Mouse (Mus musculus) intestine, postnatal 0 days (tissue): Measurements from ENCODE around the gene Cdt1. TPM values are rescaled to one million over a fixed set of nuclear protein-coding genes. Genes with fewer than 3 reads are reported as not detected.

Experiments
- ATAC-seq: fragments of 200-750 bp; cut with Nextera tagmentation; 2 replicates; pipeline ENCODE4 v1.8.0; 2017; ENCODE audit warnings: mild to moderate bottlenecking, moderate TSS enrichment, moderate library complexity
- H3K27ac ChIP-seq: fragments of 300-500 bp; sonication (generic); 2 replicates; pipeline ENCODE4 v1.5.1; 2014; ENCODE audit warnings: mild to moderate bottlenecking, low read depth, low read length, moderate library complexity
- H3K27me3 ChIP-seq: fragments of 300-500 bp; sonication (generic); replicated peaks from 2 replicates; pipeline ENCODE4 v1.6.1; 2014; ENCODE audit warnings: low read length, mixed read lengths; ENCODE audit not compliant: control insufficient read depth, insufficient read depth
- H3K36me3 ChIP-seq: fragments of 300-500 bp; sonication (generic); 2 replicates; pipeline ENCODE4 v1.6.1; 2014; ENCODE audit warnings: mild to moderate bottlenecking, moderate library complexity; ENCODE audit not compliant: control insufficient read depth, insufficient read depth
- H3K4me1 ChIP-seq: fragments of 300-500 bp; sonication (generic); replicated peaks from 2 replicates; pipeline ENCODE4 v1.6.1; 2014; ENCODE audit warnings: antibody characterized with exemption, low read length, mixed read lengths; ENCODE audit not compliant: control insufficient read depth, insufficient read depth
- H3K4me2 ChIP-seq: fragments of 300-500 bp; sonication (generic); replicated peaks from 2 replicates; pipeline ENCODE4 v1.6.1; 2014; ENCODE audit warnings: low read depth, mild to moderate bottlenecking, moderate library complexity
- H3K4me3 ChIP-seq: fragments of 300-500 bp; sonication (generic); 2 replicates; pipeline ENCODE4 v1.5.1; 2014; ENCODE audit warnings: low read depth, low read length
- H3K9ac ChIP-seq: fragments of 300-500 bp; sonication (generic); 2 replicates; pipeline ENCODE4 v1.6.1; 2014; ENCODE audit warnings: mild to moderate bottlenecking, low read depth, low read length
- H3K9me3 ChIP-seq: fragments of 300-500 bp; sonication (generic); 2 replicates; pipeline ENCODE4 v1.6.1; 2016; ENCODE audit warnings: mixed run types; ENCODE audit not compliant: control insufficient read depth
- CTCF ChIP-seq: sonication (generic); IDR thresholded peaks from 2 replicates; pipeline ENCODE4 v1.5.1; 2016; ENCODE audit warnings: low read depth, mild to moderate bottlenecking, control low read depth, antibody characterized with exemption, moderate library complexity
- WGBS: fragments of 180-500 bp; shearing (Covaris S2); extraction: QIAGEN DNeasy Blood & Tissue Kit; methylation state at CpG from one replicate; pipeline ENCODE4 v1.1.7; 2014; 5-methylcytosine and 5-hydroxymethylcytosine counted together
- polyA plus RNA-seq: library from polyadenylated mRNA; unstranded; fragments of >200 nt; fragmentation: Nextera tagmentation; extraction: Ambion mirVana; gene quantifications from 2 replicates; pipeline ENCODE4 v1.2.1, GENCODE M21; 2015

Cdt1 gene
- polyA plus RNA-seq, 1 experiment from 2014 or later = 13.3 TPM

DNA sequence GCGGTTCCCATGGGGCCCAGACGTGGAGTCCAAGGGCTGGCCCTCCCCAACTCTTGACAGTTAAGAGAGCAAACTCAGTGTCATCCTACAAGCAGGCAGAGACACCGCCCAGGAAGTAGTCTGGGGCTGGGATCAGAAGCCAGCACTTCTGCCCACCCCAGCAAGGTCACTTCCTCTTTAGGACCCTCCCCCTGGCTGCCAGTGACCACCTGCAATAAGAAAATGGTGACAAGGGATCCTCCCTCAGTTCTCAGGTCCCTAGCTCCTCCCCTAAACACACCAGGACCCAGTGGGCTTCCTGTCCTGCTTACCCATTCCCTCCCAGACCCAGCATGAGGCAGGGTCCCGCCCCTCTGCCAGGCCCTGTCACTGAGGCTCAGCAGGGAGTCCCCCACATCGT, 20.0 kb upstream of the Cdt1 start:
- no peaks in the 10 kb centered on the region for H3K27me3 ChIP-seq
- H3K4me2 ChIP-seq = peak overlapping the region; percentile 33; the same call in 1 of the 2 replicates
- H3K4me1 ChIP-seq = peaks cover 7% of the 10 kb centered on the region; the same call in 1 of the 2 replicates
- ATAC-seq = no peak
- H3K9me3 ChIP-seq = no peaks in the 10 kb centered on the region
- no peak for TF ChIP-seq CTCF
- no peaks in the 10 kb centered on the region for H3K36me3 ChIP-seq
- no peak overlapping the region for H3K9ac ChIP-seq
- 0 out of 2 replicates have a peak overlapping the region, but pooled peaks have one; percentile 41 for H3K27ac ChIP-seq
- WGBS = 24% methylated on average over 5 of the region's 5 CpGs
- H3K4me3 ChIP-seq = no peak overlapping the region

GRCm38 (mm10) chr8:122548331-122548730, 19.5 kb upstream of the Cdt1 start:
- no peak for TF ChIP-seq CTCF
- Histone ChIP-seq H3K4me2 (no peak overlapping the region), H3K4me1 (peaks cover 7% of the 10 kb centered on the region; the same call in 1 of the 2 replicates), H3K4me3 (no peak overlapping the region), H3K9ac (no peak overlapping the region), H3K27me3 (no peaks in the 10 kb centered on the region), H3K36me3 (no peaks in the 10 kb centered on the region), H3K27ac (no peak overlapping the region), H3K9me3 (no peaks in the 10 kb centered on the region)
- 65% methylated on average over 13 of the region's 13 CpGs for WGBS
- no peak for ATAC-seq

GRCm38 (mm10) chr8:122548891-122549439, 18.9 kb upstream of the Cdt1 start:
- no peaks in the 10 kb centered on the region for H3K9me3 ChIP-seq
- peak overlapping the region; percentile 99; the same call in 1 of the 2 replicates for H3K4me2 ChIP-seq
- H3K4me1 ChIP-seq = peaks cover 7% of the 10 kb centered on the region; the same call in 1 of the 2 replicates
- TF ChIP-seq CTCF = no peak
- no peak overlapping the region for H3K9ac ChIP-seq
- no peak overlapping the region for H3K4me3 ChIP-seq
- WGBS = 86% methylated on average over 3 of the region's 3 CpGs
- no peak for ATAC-seq
- no peaks in the 10 kb centered on the region for H3K27me3 ChIP-seq
- no peaks in the 10 kb centered on the region for H3K36me3 ChIP-seq
- no peak overlapping the region for H3K27ac ChIP-seq

DNA sequence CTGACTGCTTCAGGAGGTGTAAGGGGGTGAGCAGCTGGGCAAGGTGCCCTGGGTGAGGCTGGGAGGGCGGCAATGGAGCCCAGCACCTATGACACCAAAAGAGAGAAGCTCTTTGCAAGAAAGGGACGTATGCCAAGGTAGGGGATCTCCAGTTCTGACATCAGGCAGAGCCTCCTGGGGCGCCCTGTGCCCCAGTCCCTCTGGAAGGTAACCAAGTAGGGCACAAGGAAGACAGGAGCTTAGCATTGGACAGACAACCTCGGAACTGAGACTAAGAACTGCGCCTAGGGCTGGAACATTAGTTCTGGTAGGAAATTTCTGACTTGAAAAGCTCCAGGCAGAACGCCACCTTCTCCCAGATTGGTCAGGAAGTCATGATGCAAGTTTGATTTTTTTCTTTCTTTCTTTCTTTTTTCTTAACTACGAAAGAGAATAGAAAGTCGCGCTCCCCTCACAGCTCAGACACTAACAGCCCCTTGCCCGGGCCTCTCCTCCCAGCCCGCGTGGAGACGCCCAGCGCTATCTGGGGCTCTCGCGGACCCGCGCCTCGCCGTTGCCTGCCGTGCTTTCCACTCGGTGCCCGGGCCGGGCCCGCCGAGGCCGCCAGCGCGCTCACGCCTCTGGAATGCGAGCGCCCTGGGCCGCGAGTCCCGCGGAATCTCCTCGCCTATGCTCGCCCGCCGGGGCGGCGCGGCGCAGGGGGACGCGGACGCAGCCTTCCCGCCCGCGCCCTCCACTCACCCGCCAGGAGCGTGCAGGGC, 17.4 kb upstream of the Cdt1 start:
- ATAC-seq = peak; percentile 43
- H3K9me3 ChIP-seq = no peaks in the 10 kb centered on the region
- peak overlapping the region; percentile 82 for H3K9ac ChIP-seq
- H3K36me3 ChIP-seq = no peaks in the 10 kb centered on the region
- H3K27ac ChIP-seq = peak overlapping the region; percentile 83
- no peak for TF ChIP-seq CTCF
- no peaks in the 10 kb centered on the region for H3K27me3 ChIP-seq
- H3K4me1 ChIP-seq = peaks cover 7% of the 10 kb centered on the region; the same call in 1 of the 2 replicates
- 5% methylated on average over 52 of the region's 52 CpGs for WGBS
- peak overlapping the region; percentile 99 for H3K4me2 ChIP-seq
- peak overlapping the region; percentile 73 for H3K4me3 ChIP-seq

GRCm38 (mm10) chr8:122550995-122551264, 16.9 kb upstream of the Cdt1 start:
- no peaks in the 10 kb centered on the region for H3K9me3 ChIP-seq
- peak overlapping the region; percentile 82 for H3K9ac ChIP-seq
- no peak for TF ChIP-seq CTCF
- under 1% methylated on average over 39 of the region's 43 CpGs for WGBS
- no peaks in the 10 kb centered on the region for H3K27me3 ChIP-seq
- H3K4me1 ChIP-seq = peaks cover 7% of the 10 kb centered on the region; the same call in 1 of the 2 replicates
- peak overlapping the region; percentile 83 for H3K27ac ChIP-seq
- ATAC-seq = no peak
- no peaks in the 10 kb centered on the region for H3K36me3 ChIP-seq
- H3K4me3 ChIP-seq = peak overlapping the region; percentile 73
- H3K4me2 ChIP-seq = peak overlapping the region; percentile 99

DNA sequence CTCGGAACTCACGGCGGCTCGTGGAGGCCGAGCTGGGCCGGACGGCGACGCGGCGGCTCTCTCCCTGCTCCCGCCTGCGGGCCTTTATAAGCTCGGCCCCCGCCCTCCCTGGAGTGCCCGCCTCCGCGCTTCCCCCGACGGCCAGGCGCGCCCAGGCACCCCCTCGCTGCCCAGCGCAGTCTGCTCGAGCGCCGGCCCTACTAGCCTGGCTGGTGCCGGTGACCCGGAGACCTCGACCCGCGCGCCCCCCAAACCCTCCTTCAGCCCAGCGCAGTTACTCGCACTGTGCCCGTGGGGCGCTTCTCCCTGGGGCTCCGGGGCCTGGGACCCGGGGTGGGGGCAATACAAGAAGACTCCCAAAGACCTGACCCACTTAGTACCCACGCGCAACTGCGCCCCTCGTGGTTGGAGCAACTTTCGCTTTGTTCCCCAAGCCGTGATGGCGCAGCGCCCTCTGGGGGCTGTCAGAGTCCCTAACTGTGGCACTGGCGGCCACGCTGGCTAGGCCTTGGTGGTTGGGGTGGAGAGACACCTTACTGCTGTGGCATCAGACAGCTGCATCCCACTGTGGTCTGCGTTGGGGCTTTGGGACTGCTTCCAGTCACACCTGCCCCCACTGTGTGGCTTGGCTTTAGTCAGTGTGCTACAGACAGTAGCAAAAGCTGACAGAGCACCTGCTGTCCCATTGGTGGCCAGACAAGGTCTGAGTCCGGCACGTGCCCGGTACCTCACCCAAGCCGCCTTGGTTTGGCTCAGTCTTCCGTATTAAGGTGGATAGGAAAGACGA, 16.4 kb upstream of the Cdt1 start, which contains the start of gene Piezo1:
Gene Piezo1 (minus strand): TSS at position 65 of the 787 bp plus-strand sequence.
- peak within 1 kb of the TSS; percentile 83 for H3K27ac ChIP-seq
- peak within 1 kb of the TSS; percentile 82 for H3K9ac ChIP-seq
- peak within 1 kb of the TSS; percentile 73 for H3K4me3 ChIP-seq
- WGBS = 11% methylated on average over 46 of the region's 56 CpGs
- ATAC-seq = peak; percentile 77
- peak within 1 kb of the TSS; percentile 99 for H3K4me2 ChIP-seq
- H3K36me3 ChIP-seq = no peaks in the 10 kb centered on the region
- peak; percentile 100 for TF ChIP-seq CTCF
- H3K9me3 ChIP-seq = no peaks in the 10 kb centered on the region
- H3K27me3 ChIP-seq = no peaks in the 10 kb centered on the region
- H3K4me1 ChIP-seq = peaks cover 7% of the 10 kb centered on the region; the same call in 1 of the 2 replicates
